Mouse (Mus musculus) urinary bladder, adult 18-20 months (tissue): ENCODE measurements around the gene Ctsa.
A peak's percentile ranks its signal among the peaks of the same experiment; 100 is the strongest.
"Not testable (repeated sequence)": the region's sequence is repeated elsewhere in the genome, so short reads cannot be mapped to it uniquely, and the experiment has no call there.

Source experiments
- DNase-seq, 2 experiments: peaks; one replicate each; pipeline ENCODE4 v3.0.0; 2022; ENCODE audit warnings: low spot score in 2 of 2, mixed read lengths in 2 of 2

Ctsa gene

GRCm38 (mm10) chr2:164850061-164850460 lies 17.4 kb downstream of the Ctsa start:
- no peak for DNase-seq

- not testable (repeated sequence) for DNase-seq
These were observed 22.9 kb downstream of the Ctsa start for GRCm38 (mm10) chr2:164855572-164855971.

GRCm38 (mm10) chr2:164856309-164857100 lies 23.8 kb downstream of the Ctsa start:
- no peak for DNase-seq

DNA sequence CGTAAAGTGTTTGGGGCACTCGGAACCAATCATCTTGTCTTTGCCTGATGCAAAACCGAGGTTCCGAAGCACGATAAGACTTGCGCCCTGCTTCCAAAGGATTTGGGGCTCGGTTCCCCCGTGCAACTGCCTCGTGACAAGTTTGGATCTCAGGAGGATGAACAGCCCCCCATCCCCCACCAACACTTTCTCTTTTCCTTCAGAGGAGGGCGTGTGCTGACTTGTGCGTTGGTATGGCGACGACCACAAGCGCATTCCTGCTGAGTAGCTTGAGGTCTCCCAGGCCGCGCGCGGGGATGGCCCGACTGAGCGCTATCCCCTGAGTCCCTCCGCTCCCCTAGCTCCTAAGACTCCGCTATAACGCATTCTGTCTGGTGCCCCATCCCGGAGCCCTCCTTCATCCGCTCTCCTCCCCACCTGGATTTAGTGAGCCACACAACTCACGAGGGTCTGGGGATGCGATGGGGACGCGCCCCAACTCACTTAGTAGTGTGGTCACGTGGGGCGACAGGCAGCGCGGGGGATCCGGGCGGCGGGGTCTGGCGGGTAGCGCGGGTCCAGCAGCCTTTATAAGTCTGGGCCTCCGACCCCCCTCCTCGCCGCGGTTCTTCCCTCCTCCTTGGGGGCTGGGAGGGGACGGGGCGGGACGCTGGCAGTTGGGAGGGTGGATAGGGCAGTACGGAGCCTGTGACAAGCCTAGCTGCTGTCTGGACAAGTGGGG lies 24.6 kb downstream of the Ctsa start, which contains the start of gene Pltp:
Gene Pltp (minus strand): TSS at position 611 of the 721 bp plus-strand sequence.
- DNase-seq: peak; percentile 55 to 58

DNA sequence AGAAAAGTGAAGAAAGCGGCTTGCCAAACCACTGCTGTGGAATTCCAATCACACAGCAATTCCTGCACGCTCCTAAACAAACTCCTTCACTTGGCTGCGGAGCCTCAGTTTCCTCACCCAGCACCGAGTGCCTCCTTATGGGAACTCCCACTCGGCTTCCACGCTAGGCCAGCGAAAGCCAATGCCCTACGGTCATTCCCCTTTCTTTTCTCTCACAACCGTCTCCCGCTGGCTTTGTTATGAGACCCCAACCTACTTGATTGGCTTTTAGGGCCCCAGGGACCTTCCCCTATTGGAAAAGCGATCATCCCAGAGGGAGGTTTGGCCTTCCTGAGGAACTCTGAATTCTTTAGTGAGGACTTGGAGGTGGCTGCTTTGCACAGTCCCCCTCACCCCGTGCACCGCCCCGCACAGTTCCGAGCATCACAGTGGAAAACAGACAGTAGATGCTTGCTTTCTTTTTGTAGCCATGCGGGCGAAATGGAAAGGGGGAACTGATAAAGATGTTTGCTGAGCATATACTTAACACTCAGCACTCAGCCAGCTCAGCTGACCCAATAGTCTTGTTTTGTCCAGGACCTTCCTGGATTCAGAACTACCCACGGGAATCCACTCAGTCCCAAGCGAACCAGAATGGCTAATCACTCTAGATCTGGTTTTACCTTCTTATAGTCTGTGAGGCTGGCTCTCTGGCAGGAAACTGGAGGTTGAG lies 25.3 kb downstream of the Ctsa start:
- DNase-seq: no peak

DNA sequence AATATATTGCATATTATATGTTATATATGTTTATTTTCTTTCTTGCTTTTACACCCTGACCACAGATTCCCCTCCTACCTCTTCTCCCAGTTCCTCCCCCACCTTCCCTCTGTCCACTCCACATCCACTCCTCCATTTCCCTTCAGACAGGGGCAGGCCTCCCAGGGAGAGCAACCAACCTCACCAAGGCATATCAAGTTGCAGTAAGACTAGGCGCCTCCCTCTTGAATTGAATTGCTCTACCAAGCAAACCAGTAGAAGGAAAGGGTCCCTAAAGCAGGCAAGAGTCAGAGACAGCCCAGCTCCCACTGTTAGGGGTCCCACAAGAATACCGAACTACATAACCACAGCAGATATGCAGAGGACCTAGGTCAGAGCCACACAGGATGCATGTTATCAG lies 26.5 kb downstream of the Ctsa start:
- DNase-seq: no peak

DNA sequence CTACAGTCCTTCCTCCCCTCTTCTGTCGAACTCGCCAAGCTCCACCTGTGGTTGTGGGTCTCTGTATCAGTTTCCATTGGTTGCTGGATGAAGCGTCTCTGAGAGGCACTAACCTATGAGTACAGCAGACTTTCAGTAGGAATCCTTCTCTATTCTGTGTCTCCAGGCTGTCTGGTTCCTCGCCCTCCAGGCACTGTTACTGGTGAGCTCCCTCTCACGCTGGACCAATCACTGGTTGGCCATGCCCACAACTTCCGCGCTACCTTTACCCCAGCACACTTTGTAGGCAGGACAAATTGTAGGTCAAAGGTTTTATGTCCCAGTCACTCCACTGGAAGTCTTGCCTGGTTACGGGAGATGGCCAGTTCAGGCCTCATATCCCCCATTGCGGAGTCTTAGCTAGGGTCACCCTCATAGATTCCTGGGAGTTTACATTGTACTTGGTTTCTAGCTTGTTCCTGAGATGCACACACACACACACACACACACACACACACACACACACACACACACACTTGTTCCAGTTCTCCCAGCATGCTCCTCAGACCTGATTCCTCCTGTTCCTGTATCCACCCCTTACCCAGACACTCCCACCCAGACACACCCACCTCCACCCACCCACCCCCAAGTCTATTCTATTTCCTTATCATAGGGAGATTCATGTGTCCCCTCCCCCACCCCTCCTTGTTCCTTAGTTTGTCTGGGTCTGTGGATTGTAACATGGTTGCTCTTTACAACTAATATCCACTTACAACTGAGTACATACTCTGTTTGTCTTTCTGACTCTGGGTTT lies 27.2 kb downstream of the Ctsa start:
- DNase-seq: no peak

GRCm38 (mm10) chr2:164861094-164861493 lies 28.4 kb downstream of the Ctsa start:
- DNase-seq: no peak

GRCm38 (mm10) chr2:164862179-164862861 lies 29.6 kb downstream of the Ctsa start:
- peak in 1 of 2 experiments; percentile 59 for DNase-seq

- DNase-seq: not testable (repeated sequence)
These were observed 30.7 kb downstream of the Ctsa start for GRCm38 (mm10) chr2:164863411-164863810.

DNA sequence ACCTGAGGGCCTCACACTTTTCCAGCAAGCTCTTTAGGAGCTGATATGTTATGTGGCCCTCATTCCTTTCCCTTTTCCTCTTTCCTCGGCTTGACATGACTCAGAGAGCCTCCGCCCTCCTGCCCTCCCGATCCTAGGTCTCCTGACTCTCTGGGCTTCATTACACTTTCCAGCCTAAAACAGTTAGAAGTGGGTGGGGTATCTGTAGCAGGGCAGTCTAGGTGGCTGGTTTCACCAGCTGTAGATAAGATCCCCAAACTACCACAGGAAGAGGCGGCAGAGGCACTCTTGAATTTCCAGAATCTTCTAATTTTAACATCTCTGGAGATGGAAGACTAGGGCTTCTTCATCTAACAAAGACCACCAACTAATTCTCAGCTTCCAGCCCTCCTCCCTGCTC lies 31.9 kb downstream of the Ctsa start:
- no peak for DNase-seq

GRCm38 (mm10) chr2:164866741-164867551 lies 34.3 kb downstream of the Ctsa start:
- DNase-seq: peak in 1 of 2 experiments; percentile 60

DNA sequence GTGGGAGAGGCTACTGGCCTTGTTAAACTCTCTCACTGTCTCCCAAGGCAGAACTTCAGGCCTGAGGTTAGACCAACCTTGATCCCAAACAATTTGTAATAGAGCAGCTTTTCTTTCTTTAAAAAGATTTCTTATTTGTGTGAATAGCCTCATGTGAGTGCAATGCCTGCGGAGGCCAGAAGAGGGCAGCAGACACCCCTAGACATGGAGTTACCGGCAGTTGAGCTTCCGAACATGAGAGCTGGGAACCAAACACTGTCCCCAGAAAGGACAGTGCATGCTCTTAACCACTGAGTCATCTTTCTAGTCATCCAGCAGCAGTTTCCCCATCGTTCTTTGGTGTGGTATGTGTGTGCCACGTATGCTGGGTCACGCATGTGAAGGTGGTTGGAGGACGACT lies 34.9 kb downstream of the Ctsa start:
- DNase-seq: no peak

- DNase-seq: no peak
These were observed 35.8 kb downstream of the Ctsa start for GRCm38 (mm10) chr2:164868491-164868890.

DNA sequence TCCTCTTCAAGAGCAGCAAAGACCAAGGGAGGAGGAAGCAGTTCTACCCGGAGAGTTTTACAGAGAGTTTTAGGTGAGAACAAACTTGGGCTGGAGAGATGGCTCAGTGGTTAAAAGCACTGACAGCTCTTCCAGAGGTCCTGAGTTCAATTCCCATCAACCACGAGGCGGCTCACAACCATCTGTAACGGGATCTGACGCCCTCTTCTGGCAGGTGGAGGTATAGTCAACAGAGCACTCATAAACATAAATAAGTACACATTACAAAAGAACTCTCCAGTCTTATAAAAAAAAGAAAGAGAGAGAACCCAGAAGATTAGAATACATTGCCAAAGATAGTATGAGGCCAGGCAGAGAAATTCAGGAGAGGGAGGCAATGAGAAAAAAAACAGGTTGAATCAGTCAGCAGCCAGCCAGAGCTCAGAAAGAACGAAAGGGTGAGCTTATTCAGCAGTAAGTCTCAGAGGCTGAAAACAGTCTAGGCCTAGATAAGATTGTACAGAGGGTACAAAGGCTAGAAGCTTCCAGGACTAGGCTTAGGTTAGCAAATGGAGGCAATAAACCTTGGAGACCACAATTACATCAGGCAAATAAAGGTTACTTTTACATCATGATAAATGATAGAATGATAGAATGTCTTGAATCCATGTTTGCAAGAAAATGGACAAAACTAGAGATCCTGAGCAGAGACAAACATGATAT lies 39.1 kb downstream of the Ctsa start:
- no peak for DNase-seq

DNA sequence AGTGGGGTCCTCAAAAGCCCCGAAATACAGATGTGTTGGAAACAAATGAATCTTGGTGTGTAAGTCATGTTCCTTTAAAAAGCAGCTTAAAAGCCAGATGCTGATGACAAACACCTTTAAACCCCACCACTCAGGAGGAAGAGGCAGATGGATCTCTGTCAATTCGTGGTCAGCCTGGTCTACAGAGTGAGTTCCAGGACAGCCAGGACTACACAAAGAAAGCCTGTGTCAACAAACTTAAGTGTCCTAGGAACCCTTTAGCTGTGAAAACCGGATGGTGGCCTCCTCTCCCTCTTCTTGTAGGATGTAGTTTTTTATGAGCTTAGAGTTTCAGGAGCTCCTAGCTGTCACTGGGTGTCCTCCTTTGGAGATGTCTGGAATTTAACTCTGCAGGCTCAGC lies 40.9 kb downstream of the Ctsa start:
- no peak for DNase-seq

DNA sequence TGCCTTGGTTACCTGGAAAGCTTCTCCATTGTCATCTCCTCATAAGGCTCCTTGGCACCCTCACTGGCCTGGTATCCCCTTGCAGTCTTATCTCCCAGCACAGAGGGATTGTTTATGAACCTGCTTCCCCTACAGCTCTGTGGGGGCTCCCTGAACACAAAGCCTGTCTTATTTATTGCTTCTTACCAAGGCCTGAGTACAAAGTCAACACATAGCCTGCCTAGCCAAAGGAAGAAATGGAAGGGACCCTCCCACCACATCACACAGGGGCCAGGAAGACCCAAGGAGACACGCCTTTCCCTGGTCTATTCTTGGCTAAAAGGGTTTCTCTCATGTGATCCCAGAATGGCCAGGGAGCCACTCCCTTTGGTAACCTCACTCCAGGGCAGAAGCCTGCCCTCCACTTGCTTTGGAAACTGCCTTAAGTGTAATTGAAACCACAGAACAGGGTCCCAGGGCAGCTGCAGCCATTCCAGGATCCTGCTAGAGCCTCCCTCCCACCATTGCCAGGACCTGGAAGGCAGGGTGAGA lies 41.6 kb downstream of the Ctsa start:
- no peak for DNase-seq

GRCm38 (mm10) chr2:164875648-164876047 lies 43.0 kb downstream of the Ctsa start:
- not testable (repeated sequence) for DNase-seq
